Mouse (Mus musculus): ENCODE results near the gene Pcsk6. TPM values are rescaled to one million over a fixed set of nuclear protein-coding genes. Genes with fewer than 3 reads are reported as not detected.

The Pcsk6 gene
- polyA plus RNA-seq, 1 experiment = 52.0 TPM

- Histone ChIP-seq H3K27ac (ENCODE audit: insufficient read depth, low read length) (no peak overlapping the region), H3K27me3 (ENCODE audit: control insufficient read depth, insufficient read depth, low read length) (no peaks in the 10 kb centered on the region), H3K4me1 (ENCODE audit: control insufficient read depth, insufficient read depth, low read length) (no peaks in the 10 kb centered on the region), H3K4me3 (replicated peaks; ENCODE audit: insufficient read depth, low read depth, low read length) (no peak overlapping the region)
- no peak for TF ChIP-seq CTCF (IDR thresholded peaks at IDR 0.05; ENCODE audit: borderline replicate concordance, insufficient read depth, low read depth, low read length)
- TF ChIP-seq POLR2A (IDR thresholded peaks at IDR 0.05; ENCODE audit: borderline replicate concordance, insufficient read depth, low read length) = no peak
- 91% methylated on average over 10 of the region's 10 CpGs for WGBS
- DNase-seq = no peak
Observed at GRCm38 (mm10) chr7:65971301-65971700, 109.8 kb downstream of the Pcsk6 start.

GRCm38 (mm10) chr7:65977286-65977685 lies 115.8 kb downstream of the Pcsk6 start:
- Histone ChIP-seq H3K27ac (ENCODE audit: insufficient read depth, low read length) (no peak overlapping the region), H3K27me3 (ENCODE audit: control insufficient read depth, insufficient read depth, low read length) (no peaks in the 10 kb centered on the region), H3K4me1 (ENCODE audit: control insufficient read depth, insufficient read depth, low read length) (no peaks in the 10 kb centered on the region), H3K4me3 (replicated peaks; ENCODE audit: insufficient read depth, low read depth, low read length) (no peak overlapping the region)
- TF ChIP-seq CTCF (IDR thresholded peaks at IDR 0.05; ENCODE audit: borderline replicate concordance, insufficient read depth, low read depth, low read length) (no peak), POLR2A (IDR thresholded peaks at IDR 0.05; ENCODE audit: borderline replicate concordance, insufficient read depth, low read length) (no peak)
- no peak for DNase-seq
- WGBS = 49% methylated on average over 5 of the region's 5 CpGs

GRCm38 (mm10) chr7:65977977-65978376 lies 116.4 kb downstream of the Pcsk6 start:
- 84% methylated on average over 11 of the region's 11 CpGs for WGBS

GRCm38 (mm10) chr7:65978996-65979823 lies 117.7 kb downstream of the Pcsk6 start:
- Histone ChIP-seq H3K4me1 (ENCODE audit: control insufficient read depth, insufficient read depth, low read length) (no peaks in the 10 kb centered on the region), H3K27ac (ENCODE audit: insufficient read depth, low read length) (no peak overlapping the region), H3K27me3 (ENCODE audit: control insufficient read depth, insufficient read depth, low read length) (no peaks in the 10 kb centered on the region), H3K4me3 (replicated peaks; ENCODE audit: insufficient read depth, low read depth, low read length) (no peak overlapping the region)
- no peak for TF ChIP-seq POLR2A (IDR thresholded peaks at IDR 0.05; ENCODE audit: borderline replicate concordance, insufficient read depth, low read length)
- no peak for TF ChIP-seq CTCF (IDR thresholded peaks at IDR 0.05; ENCODE audit: borderline replicate concordance, insufficient read depth, low read depth, low read length)
- DNase-seq = no peak
- WGBS = 88% methylated on average over 11 of the region's 11 CpGs

More at GRCm38 (mm10) chr7:65977977-65978376, 116.4 kb downstream of the Pcsk6 start:
- no peak for TF ChIP-seq CTCF (IDR thresholded peaks at IDR 0.05; ENCODE audit: borderline replicate concordance, insufficient read depth, low read depth, low read length)
- no peak for TF ChIP-seq POLR2A (IDR thresholded peaks at IDR 0.05; ENCODE audit: borderline replicate concordance, insufficient read depth, low read length)
- Histone ChIP-seq H3K27ac (ENCODE audit: insufficient read depth, low read length) (no peak overlapping the region), H3K4me1 (ENCODE audit: control insufficient read depth, insufficient read depth, low read length) (no peaks in the 10 kb centered on the region), H3K4me3 (replicated peaks; ENCODE audit: insufficient read depth, low read depth, low read length) (no peak overlapping the region), H3K27me3 (ENCODE audit: control insufficient read depth, insufficient read depth, low read length) (no peaks in the 10 kb centered on the region)
- DNase-seq = no peak

- 94% methylated on average over 9 of the region's 9 CpGs for WGBS
- H3K4me3 ChIP-seq (replicated peaks; ENCODE audit: insufficient read depth, low read depth, low read length) = no peak overlapping the region
- no peaks in the 10 kb centered on the region for H3K27me3 ChIP-seq (ENCODE audit: control insufficient read depth, insufficient read depth, low read length)
- no peak overlapping the region for H3K27ac ChIP-seq (ENCODE audit: insufficient read depth, low read length)
- DNase-seq = no peak
- no peak for TF ChIP-seq POLR2A (IDR thresholded peaks at IDR 0.05; ENCODE audit: borderline replicate concordance, insufficient read depth, low read length)
- TF ChIP-seq CTCF (IDR thresholded peaks at IDR 0.05; ENCODE audit: borderline replicate concordance, insufficient read depth, low read depth, low read length) = no peak
- no peaks in the 10 kb centered on the region for H3K4me1 ChIP-seq (ENCODE audit: control insufficient read depth, insufficient read depth, low read length)
Observed at GRCm38 (mm10) chr7:65980000-65980399, 118.5 kb downstream of the Pcsk6 start.

- Histone ChIP-seq H3K27ac (ENCODE audit: insufficient read depth, low read length) (no peak overlapping the region), H3K4me3 (replicated peaks; ENCODE audit: insufficient read depth, low read depth, low read length) (no peak overlapping the region), H3K4me1 (ENCODE audit: control insufficient read depth, insufficient read depth, low read length) (no peaks in the 10 kb centered on the region), H3K27me3 (ENCODE audit: control insufficient read depth, insufficient read depth, low read length) (no peaks in the 10 kb centered on the region)
- DNase-seq = no peak
- TF ChIP-seq POLR2A (IDR thresholded peaks at IDR 0.05; ENCODE audit: borderline replicate concordance, insufficient read depth, low read length) (no peak), CTCF (IDR thresholded peaks at IDR 0.05; ENCODE audit: borderline replicate concordance, insufficient read depth, low read depth, low read length) (no peak)
- 75% methylated on average over 3 of the region's 3 CpGs for WGBS
Observed at GRCm38 (mm10) chr7:65982057-65982456, 120.5 kb downstream of the Pcsk6 start.

- H3K4me1 ChIP-seq (ENCODE audit: control insufficient read depth, insufficient read depth, low read length) = peaks cover 8% of the 10 kb centered on the region
- no peak overlapping the region for H3K27ac ChIP-seq (ENCODE audit: insufficient read depth, low read length)
- 47% methylated on average over 4 of the region's 4 CpGs for WGBS
- no peak for DNase-seq
- H3K27me3 ChIP-seq (ENCODE audit: control insufficient read depth, insufficient read depth, low read length) = no peaks in the 10 kb centered on the region
- TF ChIP-seq CTCF (IDR thresholded peaks at IDR 0.05; ENCODE audit: borderline replicate concordance, insufficient read depth, low read depth, low read length) (no peak), POLR2A (IDR thresholded peaks at IDR 0.05; ENCODE audit: borderline replicate concordance, insufficient read depth, low read length) (no peak)
- H3K4me3 ChIP-seq (replicated peaks; ENCODE audit: insufficient read depth, low read depth, low read length) = no peak overlapping the region
Observed at GRCm38 (mm10) chr7:65988249-65988648, 126.7 kb downstream of the Pcsk6 start.

- TF ChIP-seq CTCF (IDR thresholded peaks at IDR 0.05; ENCODE audit: borderline replicate concordance, insufficient read depth, low read depth, low read length) (no peak), POLR2A (IDR thresholded peaks at IDR 0.05; ENCODE audit: borderline replicate concordance, insufficient read depth, low read length) (no peak)
- H3K4me3 ChIP-seq (replicated peaks; ENCODE audit: insufficient read depth, low read depth, low read length) = no peak overlapping the region
- WGBS = 70% methylated on average over 5 of the region's 5 CpGs
- peak in 1 of 2 experiments; percentile 32 for DNase-seq
- no peak overlapping the region for H3K27ac ChIP-seq (ENCODE audit: insufficient read depth, low read length)
- peaks cover 8% of the 10 kb centered on the region for H3K4me1 ChIP-seq (ENCODE audit: control insufficient read depth, insufficient read depth, low read length)
- no peaks in the 10 kb centered on the region for H3K27me3 ChIP-seq (ENCODE audit: control insufficient read depth, insufficient read depth, low read length)
Observed at GRCm38 (mm10) chr7:65988709-65989108, 127.2 kb downstream of the Pcsk6 start.

Data from cerebellum, adult 2 months (tissue).